Mouse (Mus musculus) heart, embryonic 10.5 days (tissue): ENCODE measurements around the gene Tmem45a. TPM values are rescaled to one million over a fixed set of nuclear protein-coding genes. Genes with fewer than 3 reads are reported as not detected.

Source experiments
- DNase-seq: peaks from one replicate; pipeline ENCODE4 v3.0.0-alpha.2; 2017; ENCODE audit warnings: low spot score
- H3K27ac ChIP-seq: fragments of 300-500 bp; sonication (generic); 2 replicates; pipeline ENCODE4 v1.5.1; 2016; ENCODE audit warnings: mild to moderate bottlenecking
- H3K27me3 ChIP-seq: fragments of 300-500 bp; sonication (generic); 2 replicates; pipeline ENCODE4 v1.6.1; 2016; ENCODE audit warnings: mild to moderate bottlenecking; ENCODE audit not compliant: poor library complexity, insufficient read depth, severe bottlenecking
- H3K36me3 ChIP-seq: fragments of 300-500 bp; sonication (generic); 2 replicates; pipeline ENCODE4 v1.6.1; 2016; ENCODE audit warnings: mild to moderate bottlenecking, moderate library complexity
- H3K4me1 ChIP-seq: fragments of 300-500 bp; sonication (generic); 2 replicates; pipeline ENCODE4 v1.6.1; 2016; ENCODE audit warnings: mild to moderate bottlenecking
- H3K4me3 ChIP-seq: fragments of 300-500 bp; sonication (generic); 2 replicates; pipeline ENCODE4 v1.5.1; 2016; ENCODE audit warnings: mild to moderate bottlenecking, moderate library complexity
- H3K9me3 ChIP-seq: fragments of 300-500 bp; sonication (generic); 2 replicates; pipeline ENCODE4 v1.6.1; 2016; ENCODE audit warnings: mild to moderate bottlenecking, moderate library complexity
- WGBS: fragments of 180-500 bp; shearing (Covaris S2); methylation state at CpG from one replicate; pipeline ENCODE4 v1.1.7; 2016; 5-methylcytosine and 5-hydroxymethylcytosine counted together
- polyA plus RNA-seq: library from polyadenylated mRNA; unstranded; fragments of >200 nt; fragmentation: Nextera tagmentation; extraction: Ambion mirVana; gene quantifications from 2 replicates; pipeline ENCODE4 v1.2.1, GENCODE M21; 2016

Gene Tmem45a
- polyA plus RNA-seq, 1 experiment from 2014 or later: 9.2 TPM

GRCm38 (mm10) chr16:56785943-56786342, 100.0 kb downstream of the Tmem45a start:
- WGBS: 86% methylated on average over 2 of the region's 2 CpGs
- no peak overlapping the region for H3K27ac ChIP-seq
- no peak for DNase-seq

GRCm38 (mm10) chr16:56771163-56772105, 114.5 kb downstream of the Tmem45a start:
- no peaks in the 10 kb centered on the region for H3K27me3 ChIP-seq
- H3K4me1 ChIP-seq: no peaks in the 10 kb centered on the region
- DNase-seq: no peak

More at GRCm38 (mm10) chr16:56785943-56786342, 100.0 kb downstream of the Tmem45a start:
- no peaks in the 10 kb centered on the region for H3K27me3 ChIP-seq
- no peaks in the 10 kb centered on the region for H3K36me3 ChIP-seq
- no peaks in the 10 kb centered on the region for H3K9me3 ChIP-seq
- no peak overlapping the region for H3K4me3 ChIP-seq
- no peaks in the 10 kb centered on the region for H3K4me1 ChIP-seq

More at GRCm38 (mm10) chr16:56771163-56772105, 114.5 kb downstream of the Tmem45a start:
- H3K36me3 ChIP-seq: no peaks in the 10 kb centered on the region
- H3K4me3 ChIP-seq: no peak overlapping the region
- no peaks in the 10 kb centered on the region for H3K9me3 ChIP-seq
- 50% methylated on average over 10 of the region's 10 CpGs for WGBS
- H3K27ac ChIP-seq: no peak overlapping the region

Other genes with a start within 250 kb of the Tmem45a start
- 151 and 158 TPM in 2 replicates for gene Tfg, start 168.7 kb downstream of the Tmem45a start, polyA plus RNA-seq
- not detected in 2 replicates for gene Adgrg7, start 90.3 kb downstream of the Tmem45a start, polyA plus RNA-seq
- 1.2 and 2.0 TPM in 2 replicates for gene Lnp1, start 41.9 kb upstream of the Tmem45a start, polyA plus RNA-seq
- gene Tmem45a2, start 185.2 kb upstream of the Tmem45a start, polyA plus RNA-seq: 0.12 TPM in 1 of 2 replicates, not detected in the other
- gene Tomm70a, start 235.5 kb upstream of the Tmem45a start, polyA plus RNA-seq: 50.3 and 51.2 TPM in 2 replicates